Mouse (Mus musculus) heart, adult 8-10 months (tissue): ENCODE measurements around the gene Lrrc46. TPM values are rescaled to one million over a fixed set of nuclear protein-coding genes. Genes with fewer than 3 reads are reported as not detected.

ENCODE experiments used
- DNase-seq: peaks from one replicate; pipeline ENCODE4 v3.0.0; 2022; ENCODE audit warnings: low spot score
- microRNA-seq: library from miRNA; unstranded; fragments of <30 nt; microRNA quantifications from one replicate; pipeline ENCODE4 v1.2.0, GENCODE M21; 2022
- total RNA-seq, 4 experiments: library from RNA; stranded (reverse); gene quantifications; 2 replicates each; pipeline ENCODE4 v1.2.4; 2022

The Lrrc46 gene
- total RNA-seq, 4 experiments from 2014 or later = 0.26 to 0.33 TPM; not detected in 2

- DNase-seq = no peak
Observed at GRCm38 (mm10) chr11:97013121-97013670, 28.0 kb downstream of the Lrrc46 start, which contains the start of gene Sp6. Gene Sp6, plus strand, starts transcription at chr11:97013394.

DNA sequence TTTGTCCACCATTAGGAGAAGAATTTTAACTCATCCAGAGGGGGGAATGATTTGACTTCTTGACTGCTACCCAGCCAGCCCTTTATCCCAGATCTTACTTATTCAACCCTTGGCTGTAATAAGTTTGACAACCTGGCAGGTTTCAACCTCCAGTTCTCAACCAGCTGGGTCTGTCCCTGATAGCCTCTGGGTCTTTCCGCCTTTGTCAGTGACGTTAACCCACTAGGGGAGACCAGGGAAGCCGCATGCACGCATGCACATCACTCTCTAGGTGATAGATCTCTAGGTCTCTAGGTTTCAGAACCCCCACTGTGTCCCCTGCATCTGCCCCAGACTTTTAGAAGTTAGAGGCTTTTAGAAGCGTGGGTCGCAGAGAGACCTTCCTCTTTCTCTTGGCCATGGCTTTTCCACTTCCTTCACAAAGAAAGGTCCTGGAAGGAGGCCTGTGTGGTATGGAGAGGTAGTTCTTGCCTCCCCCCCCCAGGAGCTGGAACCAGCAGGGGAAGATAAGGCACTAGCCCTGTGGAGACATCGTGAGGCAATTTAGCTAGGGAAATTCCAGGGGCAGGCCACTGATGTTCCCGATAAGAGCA is 31.9 kb downstream of the Lrrc46 start:
- no peak for DNase-seq

DNA sequence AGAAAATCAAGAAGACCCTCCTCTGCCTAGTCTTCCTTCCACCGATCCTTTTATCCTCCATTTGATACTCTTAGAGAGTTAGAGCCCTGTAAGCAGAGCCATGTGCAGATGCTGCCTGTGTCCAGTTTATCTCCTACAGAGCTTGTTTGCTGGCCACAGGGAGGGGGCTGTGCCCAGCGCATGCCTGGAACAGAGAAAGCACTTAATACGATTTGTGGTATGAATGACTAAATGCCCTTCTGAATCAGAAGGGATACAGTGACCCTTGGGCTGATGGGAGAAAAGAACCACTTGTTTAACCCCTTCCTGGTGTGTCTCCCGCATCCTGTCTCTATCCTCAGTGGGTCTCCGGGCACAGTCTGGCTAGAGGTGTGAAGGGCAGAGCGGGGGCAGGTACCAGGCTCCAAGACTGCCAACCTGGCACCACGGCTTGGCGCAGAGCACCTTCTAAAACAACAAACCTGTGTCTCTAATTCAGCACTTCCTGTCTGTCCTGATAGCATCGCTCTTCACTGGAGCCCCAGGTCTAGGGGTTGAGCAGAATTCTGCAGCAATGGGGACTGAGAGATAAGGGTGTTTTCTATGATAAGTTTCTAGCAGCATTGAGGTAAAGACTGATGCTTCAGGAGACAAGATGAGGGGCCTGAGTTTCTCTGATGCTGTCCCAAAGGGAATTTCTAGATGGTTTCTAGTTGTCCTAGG is 34.0 kb downstream of the Lrrc46 start:
- no peak for DNase-seq

DNA sequence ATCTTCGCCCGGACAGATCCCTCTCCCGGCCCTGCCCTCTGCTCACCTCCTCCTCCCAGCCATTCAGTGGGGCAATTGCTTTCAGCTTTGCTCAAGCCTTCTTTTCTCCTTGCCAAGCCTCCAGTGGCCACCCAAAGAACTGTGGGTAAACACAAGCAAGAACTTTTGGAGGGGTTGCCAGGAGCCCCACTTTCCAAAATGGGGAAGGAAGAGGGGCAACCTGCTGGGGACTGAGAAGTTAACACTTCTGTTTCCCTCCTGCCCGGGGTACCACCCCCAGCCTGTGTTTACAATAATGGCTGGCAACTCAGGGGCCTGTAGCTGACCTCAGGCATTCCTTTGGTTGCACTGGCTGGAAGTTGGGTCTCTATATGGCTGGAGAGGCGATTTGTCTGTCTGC is 38.0 kb downstream of the Lrrc46 start:
- DNase-seq = no peak

DNA sequence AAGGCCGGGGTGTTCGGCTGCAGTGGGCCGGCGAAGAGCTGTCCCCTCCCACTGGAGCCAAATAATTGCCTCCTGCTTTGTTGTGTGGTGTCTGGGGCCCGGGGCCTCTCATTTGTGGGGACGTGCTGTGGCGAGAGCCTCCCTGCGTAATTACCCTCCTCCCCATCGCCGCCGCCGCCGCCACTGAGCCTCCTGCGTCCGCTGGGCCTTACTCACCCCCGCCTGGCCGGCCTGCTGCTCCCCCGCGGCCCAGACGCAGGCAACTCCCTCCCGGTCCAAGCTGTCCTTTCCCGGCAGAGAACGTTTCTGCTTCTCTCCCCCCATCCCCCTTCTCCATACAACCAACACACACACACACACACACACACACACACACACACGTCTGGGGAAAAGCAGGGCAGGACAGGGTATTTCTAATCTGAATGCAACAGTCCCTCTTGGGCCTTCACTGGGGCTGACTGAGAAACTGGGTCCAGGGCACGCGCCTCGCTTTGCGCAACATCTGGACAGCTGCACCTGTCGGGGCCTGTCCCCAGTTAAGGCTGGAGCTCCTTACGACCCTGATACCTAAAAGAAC is 43.7 kb downstream of the Lrrc46 start:
- no peak for DNase-seq

- DNase-seq = no peak
Observed at GRCm38 (mm10) chr11:96996773-96997379, 44.3 kb downstream of the Lrrc46 start.

DNA sequence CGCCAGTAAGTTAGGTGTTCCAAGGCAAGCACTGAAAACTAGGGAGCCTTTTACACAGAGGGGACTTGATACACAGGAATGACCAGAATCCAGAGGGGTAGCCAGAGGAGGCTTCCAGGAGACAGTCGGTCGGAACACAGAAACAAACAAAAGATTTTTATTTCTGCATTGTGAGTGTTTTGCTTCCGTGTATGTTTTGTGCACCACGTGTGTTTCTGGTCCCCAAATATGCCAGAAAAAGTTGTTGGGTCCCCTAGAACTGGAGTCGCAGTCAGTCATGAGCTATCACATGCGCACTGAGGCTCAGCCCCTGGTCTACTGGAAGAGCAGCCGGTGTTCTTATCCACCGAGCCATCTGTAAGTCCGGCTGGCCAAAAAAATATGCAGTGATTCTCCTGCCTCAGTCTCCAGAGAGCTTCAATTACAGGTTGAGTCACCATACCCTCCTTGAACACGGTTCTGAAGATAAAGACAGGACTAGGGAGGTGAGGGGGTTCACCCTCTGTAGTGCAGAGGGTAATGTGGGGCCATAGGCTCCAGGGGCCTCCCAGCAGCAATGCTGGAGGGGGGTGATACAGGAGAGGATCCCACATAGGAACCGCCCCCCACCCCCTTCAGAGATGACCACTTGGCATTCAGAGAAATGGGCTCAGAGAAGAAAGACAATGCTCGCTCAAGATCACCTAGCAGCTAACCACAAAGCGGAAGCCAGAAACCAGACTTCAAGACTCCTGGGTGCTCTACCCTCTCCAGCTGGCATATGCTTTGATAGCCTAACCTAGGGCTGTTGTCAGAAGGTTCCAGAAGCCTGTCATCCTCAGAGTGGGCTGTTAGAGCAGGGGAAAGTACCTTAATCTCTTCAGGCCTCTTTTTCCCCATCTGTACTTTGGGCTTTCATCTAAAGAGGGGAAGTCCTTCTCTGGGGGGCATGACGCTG is 45.1 kb downstream of the Lrrc46 start:
- no peak for DNase-seq

- no peak for DNase-seq
Observed at GRCm38 (mm10) chr11:96995031-96995430, 46.2 kb downstream of the Lrrc46 start.

GRCm38 (mm10) chr11:96992722-96993311 is 48.4 kb downstream of the Lrrc46 start:
- DNase-seq = no peak

- DNase-seq = no peak
Observed at GRCm38 (mm10) chr11:96991501-96991900, 49.7 kb downstream of the Lrrc46 start.

GRCm38 (mm10) chr11:96987873-96988655 is 53.1 kb downstream of the Lrrc46 start:
- DNase-seq = no peak

- DNase-seq = no peak
Observed at GRCm38 (mm10) chr11:96986463-96986862, 54.7 kb downstream of the Lrrc46 start.

DNA sequence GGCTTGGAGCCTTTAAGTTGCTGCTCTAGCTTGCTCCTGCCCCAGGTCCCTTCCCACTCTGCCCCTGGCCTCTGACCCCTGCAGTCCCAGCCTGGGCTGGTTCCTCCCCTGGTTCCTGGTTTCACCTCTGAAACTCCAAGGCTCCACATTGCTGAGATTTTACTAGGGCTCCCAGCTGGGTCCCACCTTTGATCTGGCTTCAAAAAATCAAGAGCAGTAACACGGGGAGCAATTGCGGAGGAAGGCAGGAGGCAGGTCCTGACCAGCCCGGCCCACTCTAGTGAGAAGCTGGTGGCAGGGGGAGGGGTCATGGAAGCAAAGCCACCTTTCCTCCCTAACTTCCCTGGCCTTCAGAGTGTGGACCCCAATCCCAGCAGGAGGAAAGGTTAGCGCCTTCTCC is 56.3 kb downstream of the Lrrc46 start:
- no peak for DNase-seq

Small RNAs within 50 kb of the gene (microRNA-seq; reads per million reads assigned to microRNA genes)
- 1.4 reads per million for gene Mir8103

Other genes with a start within 250 kb of the Lrrc46 start
- gene Nfe2l1, start 211.4 kb downstream of the Lrrc46 start, total RNA-seq = 100 to 1,000 TPM; 462 to 530 (median 477) TPM
- gene Copz2, start 191.5 kb downstream of the Lrrc46 start, total RNA-seq = 10 to 100 TPM; 36.0 to 43.5 (median 41.1) TPM
- 10 to 100 TPM; 20.4 to 25.7 (median 22.7) TPM for gene Cdk5rap3, start 124.9 kb downstream of the Lrrc46 start, total RNA-seq
- 1 to 10 TPM; 1.1 to 1.7 (median 1.5) TPM for gene Prr15l, start 113.3 kb downstream of the Lrrc46 start, total RNA-seq
- gene Pnpo, start 97.4 kb downstream of the Lrrc46 start, total RNA-seq = 10 to 100 TPM; 14.9 to 16.6 (median 16.1) TPM
- 10 to 100 TPM in 2 of 4 experiments, 1 to 10 TPM in 2; 7.8 to 13.7 (median 11.0) TPM for gene Sp2, start 58.4 kb downstream of the Lrrc46 start, total RNA-seq
- gene Sp6, start 28.0 kb downstream of the Lrrc46 start, total RNA-seq = under 1 TPM in 3 of 4 experiments, not detected in 1; 0.08 to 0.28 (median 0.23) TPM
- gene Scrn2, start 11.5 kb downstream of the Lrrc46 start, total RNA-seq = 10 to 100 TPM; 13.6 to 18.0 (median 15.4) TPM
- gene Mrpl10, start 153 bp upstream of the Lrrc46 start, total RNA-seq = 100 to 1,000 TPM in 2 of 4 experiments, 10 to 100 TPM in 2; 80.1 to 101 (median 97.6) TPM
- 1 to 10 TPM; 3.4 to 5.3 (median 3.9) TPM for gene Osbpl7, start 9.2 kb upstream of the Lrrc46 start, total RNA-seq
- gene Tbx21, start 73.9 kb upstream of the Lrrc46 start, total RNA-seq = under 1 TPM in 1 of 4 experiments, not detected in 3; 0.16 TPM
- 10 to 100 TPM; 12.2 to 14.9 (median 13.9) TPM for gene Tbkbp1, start 110.1 kb upstream of the Lrrc46 start, total RNA-seq
- 10 to 100 TPM; 78.7 to 80.0 (median 79.7) TPM for gene Kpnb1, start 146.5 kb upstream of the Lrrc46 start, total RNA-seq
- gene Npepps, start 239.2 kb upstream of the Lrrc46 start, total RNA-seq = 10 to 100 TPM; 78.1 to 82.3 (median 79.1) TPM